Mouse (Mus musculus) embryo, embryonic 10.5 days (tissue): ENCODE measurements at regions not wholly inside any gene's neighbourhood (a gene's known extent, or its start where the extent isn't known, plus 50 kb on each side); places are given as distances from the start of the nearest gene placed in this dataset.

Experiments
- DNase-seq: peaks from one replicate; pipeline ENCODE4 v3.0.0-alpha.2; 2015; ENCODE audit warnings: low spot score

DNA sequence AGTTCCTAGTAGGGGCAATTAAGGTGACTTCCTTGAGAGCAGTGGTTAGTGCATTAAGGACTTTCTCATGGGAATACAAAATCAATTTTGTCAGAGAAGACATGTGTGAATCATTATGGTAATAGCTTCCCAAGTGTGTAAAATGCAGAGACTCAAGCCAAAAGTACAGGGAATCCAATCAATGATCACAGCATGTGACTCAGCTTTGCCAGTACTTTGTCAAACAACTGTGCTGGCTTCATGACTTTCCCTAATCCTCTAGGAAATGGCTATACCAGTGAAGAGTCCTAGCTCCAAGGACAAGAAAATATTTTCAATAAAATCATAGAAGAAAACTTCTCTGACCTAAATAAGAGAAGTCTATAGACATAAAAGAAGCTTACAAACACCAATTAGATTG lies 1363.9 kb downstream of the Kcnt2 start:
- DNase-seq = peak; percentile 10
